ENCODE assay signal across 5 mouse cellular contexts in the genomic region with DNA sequence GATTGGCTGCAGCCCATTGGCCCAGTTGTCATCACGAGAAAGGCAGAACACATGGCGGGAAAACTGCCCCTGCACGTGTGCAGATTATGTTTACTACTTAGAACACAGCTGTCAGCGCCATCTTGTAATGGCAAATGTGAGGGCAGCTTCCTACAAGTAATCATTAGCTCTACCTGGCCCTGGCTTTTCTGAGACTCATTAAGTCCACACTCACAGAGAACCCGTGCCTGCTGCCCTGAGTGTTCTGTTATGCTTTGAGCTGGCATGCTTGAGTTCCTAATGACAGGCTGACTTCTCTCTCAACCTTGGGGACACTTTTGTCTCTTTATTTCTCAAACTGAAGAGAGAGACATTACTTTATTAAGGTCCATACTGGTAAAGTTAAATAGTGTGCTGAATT. TPM values are rescaled to one million over a fixed set of nuclear protein-coding genes. Genes with fewer than 3 reads are reported as not detected.
A peak's percentile ranks its signal among the peaks of the same experiment; 100 is the strongest.
DNase-seq lines count a peak whose midpoint lies in the region; TF ChIP-seq lines count a peak whose summit lies in the region.
"Not testable (repeated sequence)": the region's sequence is repeated elsewhere in the genome, so short reads cannot be mapped to it uniquely, and the experiment has no call there.

No protein-coding gene starts in this region.

- H3K36me3 ChIP-seq in kidney, adult 2 months (ENCODE audit: control insufficient read depth, insufficient read depth, low read length) = not testable (repeated sequence)

- peaks cover 17% of the 10 kb centered on the region; the same call in 1 of the 2 replicates for H3K4me1 ChIP-seq in kidney, adult 2 months (ENCODE audit: control insufficient read depth, insufficient read depth, low read length)

- TF ChIP-seq CTCF in kidney, adult 2 months (conservative IDR thresholded peaks at IDR 0.05; ENCODE audit: insufficient read depth, insufficient read length, low read depth, low read length) = not testable (repeated sequence)

- H3K27ac ChIP-seq in kidney, adult 2 months (ENCODE audit: insufficient read depth, low read depth, low read length) = peak overlapping the region; percentile 43; the same call in 1 of the 2 replicates

- TF ChIP-seq POLR2A in kidney, adult 2 months (IDR thresholded peaks at IDR 0.05; ENCODE audit: low read depth, low read length) = not testable (repeated sequence)

- DNase-seq in kidney, adult 11 months = peak; percentile 84
- peak; percentile 85 for DNase-seq in kidney, adult 2 months
- peak; percentile 90 for DNase-seq in kidney, adult 9 months
- peak; percentile 18 for DNase-seq in kidney, postnatal 10 days
- DNase-seq in kidney, postnatal 25 days = peak; percentile 57 to 82

- H3K4me3 ChIP-seq in kidney, adult 2 months (ENCODE audit: insufficient read depth, low read depth, low read length) = not testable (repeated sequence)

- WGBS in kidney, adult 2 months = 45% methylated on average over 3 of the region's 5 CpGs

- H3K27me3 ChIP-seq in kidney, adult 2 months (replicated peaks; ENCODE audit: control insufficient read depth, insufficient read depth, low read length) = not testable (repeated sequence)

RNA-seq across cellular contexts. Expression of a gene that starts 54.6 kb away (rescaled TPM):
- polyA plus RNA-seq in kidney, adult 2 months (2012; rRNA removed) = 67.8 and 74.2 TPM in 2 replicates

Comparison
In these comparisons a context has a peak if more than half of its experiments do, and no peak if none do; other contexts are left out.
1. DNase-seq: peak in every context shown above with its lines; median percentile 90 in kidney, adult 9 months; 85 in kidney, adult 2 months; 84 in kidney, adult 11 months; 70 in kidney, postnatal 25 days; 18 in kidney, postnatal 10 days.